Mouse (Mus musculus): ENCODE measurements around the gene Igsf9. TPM values are rescaled to one million over a fixed set of nuclear protein-coding genes. Genes with fewer than 3 reads are reported as not detected.
A peak's percentile ranks its signal among the peaks of the same experiment; 100 is the strongest.

Gene Igsf9
- polyA plus RNA-seq, 1 experiment from 2014 or later: 53.1 TPM

DNA sequence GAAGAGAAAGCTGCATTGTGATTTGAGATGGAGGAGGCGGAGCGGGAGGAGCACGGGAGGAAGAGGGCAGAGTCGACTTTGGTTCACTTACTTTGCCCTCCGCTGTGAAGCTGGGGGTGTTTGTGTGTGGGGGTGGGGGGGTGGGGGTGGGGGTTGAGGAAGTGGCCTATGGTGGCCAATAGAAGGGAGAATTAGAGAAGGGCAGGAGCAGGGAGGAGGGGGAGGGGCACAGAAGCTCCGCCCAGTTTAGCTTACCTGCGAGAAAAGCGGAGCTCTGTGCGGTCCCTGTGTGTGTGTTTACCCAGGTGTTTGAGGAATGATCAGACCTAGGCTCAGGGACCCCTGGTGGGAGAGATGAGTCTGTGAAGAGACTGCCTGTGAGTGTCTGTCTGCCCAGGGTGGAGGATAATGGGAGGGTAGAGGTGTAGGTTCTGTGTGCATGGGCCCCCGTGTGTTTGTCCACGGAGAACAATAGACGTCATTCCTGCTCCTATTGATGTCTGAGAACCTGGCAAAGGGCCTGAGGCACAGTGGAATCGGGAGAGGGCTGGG, 28.9 kb downstream of the Igsf9 start:
- no peak overlapping the region for H3K9ac ChIP-seq (ENCODE audit: low read length)
- ATAC-seq (ENCODE audit: insufficient number of reproducible peaks, low FRiP score, low TSS enrichment, low read depth) (no peak), DNase-seq (ENCODE audit: low spot score) (no peak)
- no peak overlapping the region for H3K27ac ChIP-seq (replicated peaks; ENCODE audit: low read depth, low read length)
- no peaks in the 10 kb centered on the region for H3K27me3 ChIP-seq (ENCODE audit: control insufficient read depth, insufficient read depth, low read length)
- H3K4me1 ChIP-seq (ENCODE audit: control insufficient read depth, insufficient read depth, low read length): 0 out of 2 replicates have a peak, but pooled peaks cover 2% of the 10 kb centered on the region
- no peaks in the 10 kb centered on the region for H3K9me3 ChIP-seq (ENCODE audit: control insufficient read depth, low read length)
- no peaks in the 10 kb centered on the region for H3K36me3 ChIP-seq (ENCODE audit: control insufficient read depth, insufficient read depth, low read length)
- WGBS: 29% methylated on average over 13 of the region's 13 CpGs
- no peak overlapping the region for H3K4me2 ChIP-seq (ENCODE audit: low read depth, severe bottlenecking)
- no peak overlapping the region for H3K4me3 ChIP-seq (ENCODE audit: low read depth, low read length)

DNA sequence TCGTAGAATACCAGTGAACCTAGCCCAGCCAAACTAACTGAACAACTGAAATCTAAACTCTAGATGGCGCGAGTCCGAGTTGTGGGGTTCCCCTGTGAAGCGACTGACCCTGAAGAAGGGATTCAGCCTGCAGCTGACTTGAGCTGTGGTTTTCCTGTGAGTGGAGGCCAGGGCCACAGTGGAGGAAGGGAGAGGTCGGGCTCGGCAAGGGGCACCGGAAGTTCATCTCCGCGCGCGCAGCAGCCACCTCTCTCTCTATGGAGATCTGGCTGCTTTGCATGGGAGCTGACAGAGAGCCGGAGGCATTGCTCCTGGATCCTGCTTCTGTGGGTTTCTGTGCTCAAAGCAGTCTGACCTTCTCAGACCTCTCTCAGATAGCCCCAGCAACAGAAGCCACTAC, 31.4 kb downstream of the Igsf9 start:
- no peak overlapping the region for H3K4me3 ChIP-seq (ENCODE audit: low read depth, low read length)
- 30% methylated on average over 13 of the region's 13 CpGs for WGBS
- ATAC-seq (ENCODE audit: insufficient number of reproducible peaks, low FRiP score, low TSS enrichment, low read depth) (no peak), DNase-seq (ENCODE audit: low spot score) (peak; percentile 47)
- peak overlapping the region; percentile 21; the same call in 1 of the 2 replicates for H3K4me2 ChIP-seq (ENCODE audit: low read depth, severe bottlenecking)
- H3K36me3 ChIP-seq (ENCODE audit: control insufficient read depth, insufficient read depth, low read length): no peaks in the 10 kb centered on the region
- 0 out of 2 replicates have a peak, but pooled peaks cover 2% of the 10 kb centered on the region for H3K4me1 ChIP-seq (ENCODE audit: control insufficient read depth, insufficient read depth, low read length)
- H3K9ac ChIP-seq (ENCODE audit: low read length): 0 out of 2 replicates have a peak overlapping the region, but pooled peaks have one; percentile 9
- H3K9me3 ChIP-seq (ENCODE audit: control insufficient read depth, low read length): no peaks in the 10 kb centered on the region
- H3K27me3 ChIP-seq (ENCODE audit: control insufficient read depth, insufficient read depth, low read length): no peaks in the 10 kb centered on the region
- no peak overlapping the region for H3K27ac ChIP-seq (replicated peaks; ENCODE audit: low read depth, low read length)

DNA sequence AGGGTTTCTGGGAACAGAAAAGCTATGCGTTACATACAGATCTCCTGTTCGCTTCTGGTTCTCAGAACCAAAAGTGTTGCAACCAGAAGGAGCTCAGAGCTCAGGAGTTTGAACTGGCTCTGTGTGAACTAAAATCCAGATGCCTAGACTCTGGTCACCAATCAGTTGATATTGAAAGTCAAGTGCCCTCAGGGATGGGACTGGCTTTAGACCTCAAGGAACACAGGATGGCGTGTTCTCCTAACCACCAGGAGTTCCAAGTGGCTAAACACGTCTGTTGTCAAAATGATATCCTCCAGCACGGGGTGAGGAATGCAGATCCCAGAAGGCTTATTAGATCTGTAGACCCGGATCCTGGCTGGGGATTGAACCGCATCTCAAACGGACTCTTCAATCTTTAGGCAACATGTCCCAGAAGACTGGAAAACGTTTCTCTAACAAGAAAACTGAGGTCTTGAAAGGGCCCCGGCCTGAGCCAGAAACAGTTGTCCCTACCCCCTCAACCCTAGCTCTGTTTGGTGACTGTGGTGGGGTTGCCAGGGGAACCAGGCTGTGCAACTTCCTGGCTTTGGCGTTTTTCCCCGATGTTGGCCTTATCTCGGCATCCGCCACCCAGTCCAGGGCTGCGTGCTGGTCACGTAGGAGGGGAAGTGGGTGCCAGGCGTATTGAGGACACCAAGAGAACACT, 32.1 kb downstream of the Igsf9 start:
- no peaks in the 10 kb centered on the region for H3K36me3 ChIP-seq (ENCODE audit: control insufficient read depth, insufficient read depth, low read length)
- H3K4me3 ChIP-seq (ENCODE audit: low read depth, low read length): no peak overlapping the region
- 0 out of 2 replicates have a peak, but pooled peaks cover 2% of the 10 kb centered on the region for H3K4me1 ChIP-seq (ENCODE audit: control insufficient read depth, insufficient read depth, low read length)
- no peak overlapping the region; the same call in 1 of the 2 replicates for H3K4me2 ChIP-seq (ENCODE audit: low read depth, severe bottlenecking)
- H3K27ac ChIP-seq (replicated peaks; ENCODE audit: low read depth, low read length): no peak overlapping the region
- ATAC-seq (ENCODE audit: insufficient number of reproducible peaks, low FRiP score, low TSS enrichment, low read depth) (no peak), DNase-seq (ENCODE audit: low spot score) (no peak)
- H3K9ac ChIP-seq (ENCODE audit: low read length): no peak overlapping the region
- no peaks in the 10 kb centered on the region for H3K27me3 ChIP-seq (ENCODE audit: control insufficient read depth, insufficient read depth, low read length)
- 81% methylated on average over 17 of the region's 17 CpGs for WGBS
- no peaks in the 10 kb centered on the region for H3K9me3 ChIP-seq (ENCODE audit: control insufficient read depth, low read length)

DNA sequence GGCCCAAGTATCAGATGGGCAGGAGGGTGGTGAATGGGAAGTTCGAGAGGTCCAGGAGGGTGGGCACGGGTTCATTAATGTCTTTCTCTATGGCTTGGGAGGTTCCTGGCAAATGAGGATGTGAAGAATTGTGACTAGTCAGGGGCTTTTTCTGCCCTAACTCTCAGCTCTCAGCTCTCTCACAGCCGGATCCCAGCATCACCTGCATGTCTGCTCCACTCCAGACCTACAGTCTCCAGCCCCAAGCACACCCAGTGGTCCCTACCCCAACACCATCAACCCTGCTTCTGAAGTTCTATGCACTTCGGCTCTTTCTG, 32.6 kb downstream of the Igsf9 start:
- DNase-seq (ENCODE audit: low spot score) (no peak), ATAC-seq (ENCODE audit: insufficient number of reproducible peaks, low FRiP score, low TSS enrichment, low read depth) (no peak)
- Histone ChIP-seq H3K4me2 (ENCODE audit: low read depth, severe bottlenecking) (no peak overlapping the region), H3K9ac (ENCODE audit: low read length) (no peak overlapping the region), H3K4me3 (ENCODE audit: low read depth, low read length) (no peak overlapping the region), H3K4me1 (ENCODE audit: control insufficient read depth, insufficient read depth, low read length) (0 out of 2 replicates have a peak, but pooled peaks cover 2% of the 10 kb centered on the region), H3K36me3 (ENCODE audit: control insufficient read depth, insufficient read depth, low read length) (no peaks in the 10 kb centered on the region), H3K27me3 (ENCODE audit: control insufficient read depth, insufficient read depth, low read length) (no peaks in the 10 kb centered on the region), H3K27ac (replicated peaks; ENCODE audit: low read depth, low read length) (no peak overlapping the region), H3K9me3 (ENCODE audit: control insufficient read depth, low read length) (no peaks in the 10 kb centered on the region)
- 76% methylated on average over 4 of the region's 4 CpGs for WGBS

DNA sequence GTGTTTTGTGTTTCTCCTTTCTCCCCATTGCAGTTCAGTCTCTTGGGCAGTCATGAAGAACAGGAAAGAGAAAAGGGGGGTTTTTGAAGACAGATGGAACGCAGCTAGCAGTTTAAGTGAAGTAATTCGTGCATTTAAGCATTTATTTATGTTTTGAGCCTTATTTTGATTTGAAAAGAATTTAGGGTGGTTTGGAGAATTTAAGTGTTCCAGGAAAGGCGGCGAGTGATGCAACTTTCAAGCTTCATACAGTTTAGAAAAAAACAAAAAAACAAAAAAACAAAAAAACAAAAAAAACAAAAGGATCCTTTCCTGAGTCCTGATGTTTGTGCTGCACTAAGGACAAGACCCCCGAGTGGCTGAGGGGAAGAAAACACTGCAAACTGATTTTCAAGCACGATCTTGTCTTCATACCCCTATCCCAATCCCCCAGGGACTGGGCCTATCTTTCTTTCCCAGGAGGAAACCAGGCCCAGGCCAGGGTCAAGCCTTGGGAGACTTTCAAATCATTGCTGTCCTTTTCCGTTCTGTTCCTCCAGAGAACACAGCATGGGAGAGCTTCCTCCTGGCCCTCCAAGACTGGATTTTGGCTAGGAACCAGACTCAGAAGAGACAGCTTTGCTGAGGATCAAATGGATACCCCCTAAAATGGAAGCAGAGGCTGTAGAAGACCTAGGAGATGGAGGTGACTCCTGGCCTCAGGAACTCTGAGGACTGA, 33.1 kb downstream of the Igsf9 start:
- no peak overlapping the region for H3K27ac ChIP-seq (replicated peaks; ENCODE audit: low read depth, low read length)
- no peaks in the 10 kb centered on the region for H3K36me3 ChIP-seq (ENCODE audit: control insufficient read depth, insufficient read depth, low read length)
- no peaks in the 10 kb centered on the region for H3K27me3 ChIP-seq (ENCODE audit: control insufficient read depth, insufficient read depth, low read length)
- H3K4me3 ChIP-seq (ENCODE audit: low read depth, low read length): no peak overlapping the region
- no peaks in the 10 kb centered on the region for H3K9me3 ChIP-seq (ENCODE audit: control insufficient read depth, low read length)
- H3K4me1 ChIP-seq (ENCODE audit: control insufficient read depth, insufficient read depth, low read length): 0 out of 2 replicates have a peak, but pooled peaks cover 2% of the 10 kb centered on the region
- ATAC-seq (ENCODE audit: insufficient number of reproducible peaks, low FRiP score, low TSS enrichment, low read depth) (no peak), DNase-seq (ENCODE audit: low spot score) (no peak)
- no peak overlapping the region for H3K4me2 ChIP-seq (ENCODE audit: low read depth, severe bottlenecking)
- H3K9ac ChIP-seq (ENCODE audit: low read length): no peak overlapping the region
- WGBS: 85% methylated on average over 7 of the region's 7 CpGs

DNA sequence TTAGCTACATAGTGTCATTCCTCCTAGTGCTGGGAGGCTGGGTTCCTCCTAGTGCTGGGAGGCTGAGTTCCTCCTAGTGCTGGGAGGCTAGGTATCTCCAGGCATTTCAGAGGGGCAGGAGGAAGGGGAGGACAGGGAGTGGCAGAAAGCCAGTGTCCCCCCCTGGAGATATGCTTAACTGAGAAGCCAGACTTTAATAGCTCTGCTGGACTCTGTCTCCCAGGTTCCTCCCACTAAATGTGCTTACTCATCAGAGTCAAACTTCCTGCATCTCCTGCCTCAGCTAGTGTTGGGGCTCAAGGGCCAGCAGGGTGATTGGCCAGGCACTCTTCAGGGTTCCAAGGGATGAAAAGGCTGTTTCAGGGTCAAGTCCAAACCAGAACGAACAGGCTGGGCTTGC, 33.8 kb downstream of the Igsf9 start:
- no peak overlapping the region for H3K27ac ChIP-seq (replicated peaks; ENCODE audit: low read depth, low read length)
- DNase-seq (ENCODE audit: low spot score): no peak
- no peak overlapping the region for H3K4me3 ChIP-seq (ENCODE audit: low read depth, low read length)
- H3K36me3 ChIP-seq (ENCODE audit: control insufficient read depth, insufficient read depth, low read length): no peaks in the 10 kb centered on the region
- H3K9ac ChIP-seq (ENCODE audit: low read length): no peak overlapping the region
- WGBS: 77% methylated on average over 1 of the region's 1 CpGs
- H3K4me1 ChIP-seq (ENCODE audit: control insufficient read depth, insufficient read depth, low read length): 0 out of 2 replicates have a peak, but pooled peaks cover 3% of the 10 kb centered on the region
- no peaks in the 10 kb centered on the region for H3K9me3 ChIP-seq (ENCODE audit: control insufficient read depth, low read length)
- no peaks in the 10 kb centered on the region for H3K27me3 ChIP-seq (ENCODE audit: control insufficient read depth, insufficient read depth, low read length)
- no peak for ATAC-seq (ENCODE audit: insufficient number of reproducible peaks, low FRiP score, low TSS enrichment, low read depth)
- no peak overlapping the region for H3K4me2 ChIP-seq (ENCODE audit: low read depth, severe bottlenecking)

DNA sequence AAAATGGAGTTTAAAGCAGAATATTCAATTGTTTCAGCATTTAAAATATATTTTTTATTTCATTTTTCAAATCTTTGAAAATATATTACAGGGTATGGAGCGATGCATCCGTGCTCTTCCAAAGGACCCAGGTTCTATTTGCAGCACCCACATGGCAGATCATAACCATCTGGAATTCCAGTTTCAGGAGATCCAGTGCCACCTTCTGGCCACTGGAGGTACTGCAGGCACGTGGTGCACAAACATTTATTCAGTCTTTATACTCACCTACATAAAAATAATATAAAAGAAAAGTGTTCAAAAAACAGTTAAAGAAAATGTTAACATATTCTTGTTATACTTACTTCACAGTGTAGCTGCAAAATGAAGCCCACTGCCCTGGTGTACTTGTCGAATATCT, 36.4 kb downstream of the Igsf9 start:
- no peak overlapping the region for H3K9ac ChIP-seq (ENCODE audit: low read length)
- 81% methylated on average over 4 of the region's 4 CpGs for WGBS
- H3K4me2 ChIP-seq (ENCODE audit: low read depth, severe bottlenecking): no peak overlapping the region
- no peak for ATAC-seq (ENCODE audit: insufficient number of reproducible peaks, low FRiP score, low TSS enrichment, low read depth)
- H3K4me3 ChIP-seq (ENCODE audit: low read depth, low read length): no peak overlapping the region
- 0 out of 2 replicates have a peak, but pooled peaks cover 2% of the 10 kb centered on the region for H3K4me1 ChIP-seq (ENCODE audit: control insufficient read depth, insufficient read depth, low read length)
- no peaks in the 10 kb centered on the region for H3K36me3 ChIP-seq (ENCODE audit: control insufficient read depth, insufficient read depth, low read length)
- H3K27me3 ChIP-seq (ENCODE audit: control insufficient read depth, insufficient read depth, low read length): no peaks in the 10 kb centered on the region
- H3K27ac ChIP-seq (replicated peaks; ENCODE audit: low read depth, low read length): no peak overlapping the region
- DNase-seq (ENCODE audit: low spot score): no peak
- H3K9me3 ChIP-seq (ENCODE audit: control insufficient read depth, low read length): no peaks in the 10 kb centered on the region

DNA sequence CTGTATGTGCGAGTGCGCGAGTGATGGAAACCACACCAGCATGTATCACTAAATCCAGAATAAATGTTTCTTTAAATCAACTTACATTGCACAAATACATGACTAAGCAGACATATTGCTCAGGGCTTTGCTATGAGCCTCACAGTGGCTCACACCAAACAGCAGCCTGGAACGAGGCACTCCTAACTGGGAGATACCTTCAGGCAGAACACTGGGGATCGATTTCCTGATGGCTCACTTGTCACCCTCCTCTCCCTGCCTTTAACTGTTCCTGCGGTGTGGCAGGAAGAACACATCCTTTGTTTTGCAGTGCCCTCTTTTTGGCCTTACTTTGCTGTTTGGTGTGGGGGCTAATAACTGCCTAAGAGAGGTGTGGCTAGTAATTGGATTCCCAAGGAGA, 38.1 kb downstream of the Igsf9 start:
- Histone ChIP-seq H3K27ac (replicated peaks; ENCODE audit: low read depth, low read length) (no peak overlapping the region), H3K4me2 (ENCODE audit: low read depth, severe bottlenecking) (no peak overlapping the region), H3K27me3 (ENCODE audit: control insufficient read depth, insufficient read depth, low read length) (no peaks in the 10 kb centered on the region), H3K4me3 (ENCODE audit: low read depth, low read length) (no peak overlapping the region), H3K4me1 (ENCODE audit: control insufficient read depth, insufficient read depth, low read length) (0 out of 2 replicates have a peak, but pooled peaks cover 2% of the 10 kb centered on the region), H3K9me3 (ENCODE audit: control insufficient read depth, low read length) (no peaks in the 10 kb centered on the region), H3K36me3 (ENCODE audit: control insufficient read depth, insufficient read depth, low read length) (no peaks in the 10 kb centered on the region), H3K9ac (ENCODE audit: low read length) (no peak overlapping the region)
- WGBS: 63% methylated on average over 6 of the region's 6 CpGs
- ATAC-seq (ENCODE audit: insufficient number of reproducible peaks, low FRiP score, low TSS enrichment, low read depth): no peak
- no peak for DNase-seq (ENCODE audit: low spot score)

Measured in limb, embryonic 11.5 days (tissue).